In genomic region chr17:35758769-35759168, GRCm38 (mm10) we compare ENCODE assay signal across 13 mouse cellular contexts. TPM values are rescaled to one million over a fixed set of nuclear protein-coding genes. Genes with fewer than 3 reads are reported as not detected.
DNase-seq lines count a peak whose midpoint lies in the region; ATAC-seq lines count a peak whose summit lies in the region.
"Had no signal": no experiment of that assay in that cellular context is flagged by ENCODE, and none has a peak within 500 bp of the region (broad histone marks: within the 10 kb centered on the region; RNA-seq: fewer than 3 reads in every experiment).

No protein-coding gene starts in this region.

- no peaks in the 10 kb centered on the region for H3K36me3 ChIP-seq in liver, embryonic 13.5 days
- H3K36me3 ChIP-seq in kidney, embryonic 14.5 days (ENCODE audit: control insufficient read depth, insufficient read depth, low read length) = no peaks in the 10 kb centered on the region
- H3K36me3 ChIP-seq: forebrain, embryonic 10.5 days; intestine, embryonic 15.5 days had no signal

- H3K4me3 ChIP-seq in liver, embryonic 13.5 days (replicated peaks) = no peak overlapping the region
- no peak overlapping the region for H3K4me3 ChIP-seq in kidney, embryonic 14.5 days (ENCODE audit: low read length)
- H3K4me3 ChIP-seq: forebrain, embryonic 10.5 days; intestine, embryonic 15.5 days; left cerebral cortex, adult 2 months had no signal

- peak overlapping the region; percentile 35 for H3K27ac ChIP-seq in liver, embryonic 13.5 days
- no peak overlapping the region for H3K27ac ChIP-seq in kidney, embryonic 14.5 days (ENCODE audit: low read depth, low read length)
- H3K27ac ChIP-seq: forebrain, embryonic 10.5 days; intestine, embryonic 15.5 days; left cerebral cortex, adult 2 months had no signal

- peaks cover 70% of the 10 kb centered on the region for H3K4me1 ChIP-seq in liver, embryonic 13.5 days (replicated peaks)
- H3K4me1 ChIP-seq in kidney, embryonic 14.5 days (ENCODE audit: control insufficient read depth, insufficient read depth, low read length) = no peaks in the 10 kb centered on the region
- H3K4me1 ChIP-seq: forebrain, embryonic 10.5 days; intestine, embryonic 15.5 days had no signal

- WGBS in liver, embryonic 13.5 days (ENCODE audit: insufficient replicate concordance) = 19% methylated on average over 7 of the region's 7 CpGs
- WGBS in kidney, embryonic 14.5 days = 76% methylated on average over 7 of the region's 7 CpGs

- peak; percentile 97 for ATAC-seq in liver, embryonic 13.5 days (ENCODE audit: low read depth)
- ATAC-seq in kidney, embryonic 14.5 days (ENCODE audit: low FRiP score, low TSS enrichment) = no peak
- ATAC-seq: intestine, embryonic 15.5 days had no signal

- peak overlapping the region; percentile 51 for H3K9ac ChIP-seq in liver, embryonic 13.5 days
- no peak overlapping the region for H3K9ac ChIP-seq in kidney, embryonic 14.5 days (ENCODE audit: low read depth, low read length)
- H3K9ac ChIP-seq: intestine, embryonic 15.5 days had no signal

- DNase-seq in ovary, adult 18-20 months (ENCODE audit: low spot score) = peak; percentile 53
- DNase-seq in ovary, postnatal 10 days (ENCODE audit: low spot score) = no peak
- peak; percentile 64 for DNase-seq in c-Kit-positive CD71-positive TER-119-negative erythroid progenitor cells, embryonic 14.5 days (ENCODE audit: low read depth)
- peak; percentile 62 for DNase-seq in liver, embryonic 13.5 days
- no peak for DNase-seq in right cerebral cortex, postnatal 25 days
- no peak for DNase-seq in layer of hippocampus, adult 9-11 months
- DNase-seq: cerebellum, adult 2 months; kidney, postnatal 36 days; lung, postnatal 36 days had no signal

- H3K4me2 ChIP-seq in liver, embryonic 13.5 days = peak overlapping the region; percentile 42
- H3K4me2 ChIP-seq in kidney, embryonic 14.5 days (replicated peaks; ENCODE audit: low read depth, low read length) = no peak overlapping the region
- H3K4me2 ChIP-seq: intestine, embryonic 15.5 days had no signal

- no peaks in the 10 kb centered on the region for H3K9me3 ChIP-seq in liver, embryonic 13.5 days (replicated peaks)
- no peaks in the 10 kb centered on the region for H3K9me3 ChIP-seq in kidney, embryonic 14.5 days (ENCODE audit: control insufficient read depth, low read length)
- H3K9me3 ChIP-seq: forebrain, embryonic 10.5 days; intestine, embryonic 15.5 days had no signal

- peaks cover 7% of the 10 kb centered on the region; the same call in 1 of the 2 replicates for H3K27me3 ChIP-seq in liver, embryonic 13.5 days
- H3K27me3 ChIP-seq in kidney, embryonic 14.5 days (ENCODE audit: control insufficient read depth, insufficient read depth, low read length) = no peaks in the 10 kb centered on the region
- H3K27me3 ChIP-seq: intestine, embryonic 15.5 days had no signal

RNA-seq across cellular contexts. Expression of gene Ddr1, which starts 54.3 kb away (rescaled TPM):
- polyA plus RNA-seq in liver, embryonic 13.5 days (2015; fragmentation: Nextera tagmentation; extraction: Ambion mirVana) = 2.9 and 3.7 TPM in 2 replicates
- polyA plus RNA-seq in kidney, embryonic 14.5 days (2014; fragmentation: Nextera tagmentation; extraction: Ambion mirVana) = 34.6 and 52.0 TPM in 2 replicates

Comparison
In these comparisons a context has a peak if more than half of its experiments do, and no peak if none do; other contexts are left out.
1. DNase-seq: peak in ovary, adult 18-20 months (single experiment), c-Kit-positive CD71-positive TER-119-negative erythroid progenitor cells, embryonic 14.5 days (single experiment) and liver, embryonic 13.5 days (single experiment); none in ovary, postnatal 10 days (single experiment), right cerebral cortex, postnatal 25 days (single experiment) and layer of hippocampus, adult 9-11 months (single experiment).